Mouse (Mus musculus) G1E (cell line): ENCODE data around the gene Slc19a1.

Experiments
- CTCF ChIP-seq: IDR thresholded peaks from 2 replicates; pipeline ENCODE4 v1.5.1; 2012; ENCODE audit warnings: low read depth, low read length, inconsistent platforms, mixed read lengths
- GATA1 ChIP-seq: IDR thresholded peaks from 2 replicates; pipeline ENCODE4 v1.6.1; 2012; ENCODE audit warnings: borderline replicate concordance, low read length, inconsistent platforms, mixed read lengths
- GATA2 ChIP-seq: IDR thresholded peaks from 2 replicates; pipeline ENCODE4 v1.6.1; 2012; ENCODE audit warnings: low read depth, low read length, inconsistent platforms, borderline replicate concordance
- TAL1 ChIP-seq: conservative IDR thresholded peaks from 2 replicates; pipeline ENCODE4 v1.6.1; 2012; ENCODE audit warnings: low read depth, low read length, inconsistent platforms, mixed read lengths

- no peak for TF ChIP-seq CTCF
- TF ChIP-seq TAL1: no peak
- TF ChIP-seq GATA1: no peak
- TF ChIP-seq GATA2: no peak
These were observed 52.5 kb downstream of the Slc19a1 start for GRCm38 (mm10) chr10:77084568-77084967.
